Mouse (Mus musculus): ENCODE results near the gene Hist1h1b. TPM values are rescaled to one million over a fixed set of nuclear protein-coding genes. Genes with fewer than 3 reads are reported as not detected.
"Not testable (repeated sequence)": the region's sequence is repeated elsewhere in the genome, so short reads cannot be mapped to it uniquely, and the experiment has no call there.

The Hist1h1b gene
- polyA plus RNA-seq (2012; rRNA removed) (8.2 and 9.4 TPM in 2 replicates), polyA plus RNA-seq (2014; fragmentation: Nextera tagmentation; extraction: Ambion mirVana) (19.7 and 20.6 TPM in 2 replicates)

- H3K27ac ChIP-seq: peak within 1 kb of the TSS; percentile 97
- TF ChIP-seq EP300 (IDR thresholded peaks at IDR 0.05; ENCODE audit: low read depth) (peak; percentile 81), CTCF (IDR thresholded peaks at IDR 0.05; ENCODE audit: low read depth) (no peak; the same call in 1 of the 2 replicates)
- ATAC-seq (ENCODE audit: insufficient read depth) (peak; percentile 47), DNase-seq (ENCODE audit: low read depth in 3 of 3, low spot score in 3 of 3) (peak; percentile 82 to 88 (median 87))
- H3K4me1 ChIP-seq (replicated peaks; ENCODE audit: control insufficient read depth in 2 of 2, insufficient read depth in 2 of 2, low read length in 1 of 2): peaks cover 29 to 33% of the 10 kb centered on the region in 2 experiments
- H3K4me2 ChIP-seq (ENCODE audit: low read depth): peak within 1 kb of the TSS; percentile 90
- peak within 1 kb of the TSS; percentile 72 to 93 for H3K4me3 ChIP-seq (ENCODE audit: insufficient read depth in 1 of 2, low read depth in 2 of 2, low read length in 2 of 2)
- peak within 1 kb of the TSS; percentile 98 for H3K9ac ChIP-seq (replicated peaks)
- no peaks in the 10 kb centered on the region for H3K9me3 ChIP-seq (ENCODE audit: control insufficient read depth, low read length)
- no peaks in the 10 kb centered on the region for H3K36me3 ChIP-seq (replicated peaks; ENCODE audit: control insufficient read depth, insufficient read depth, low read depth)
- no peaks in the 10 kb centered on the region for H3K27me3 ChIP-seq (ENCODE audit: control insufficient read depth, insufficient read depth, low read length)
- 0% methylated on average over 44 of the region's 44 CpGs for WGBS (ENCODE audit: insufficient replicate concordance)
Measured at GRCm38 (mm10) chr13:21779767-21780731, at the start of gene Hist1h1b. TSS of gene Hist1h1b (minus strand) at chr13:21780625.

- Histone ChIP-seq H3K27ac (no peak overlapping the region), H3K4me1 (replicated peaks; ENCODE audit: control insufficient read depth in 2 of 2, insufficient read depth in 2 of 2, low read length in 1 of 2) (peaks cover 0 to 2% of the 10 kb centered on the region in 2 experiments; a peak in 1 of 4 replicates), H3K4me3 (ENCODE audit: insufficient read depth in 1 of 2, low read depth in 2 of 2, low read length in 2 of 2) (no peak overlapping the region), H3K36me3 (replicated peaks; ENCODE audit: control insufficient read depth, insufficient read depth, low read depth) (no peaks in the 10 kb centered on the region), H3K4me2 (ENCODE audit: low read depth) (no peak overlapping the region), H3K9me3 (ENCODE audit: control insufficient read depth, low read length) (no peaks in the 10 kb centered on the region), H3K9ac (replicated peaks) (peak overlapping the region; percentile 24; the same call in 1 of the 2 replicates), H3K27me3 (ENCODE audit: control insufficient read depth, insufficient read depth, low read length) (no peaks in the 10 kb centered on the region)
- no peak for DNase-seq (ENCODE audit: low read depth in 3 of 3, low spot score in 3 of 3)
- TF ChIP-seq EP300 (IDR thresholded peaks at IDR 0.05; ENCODE audit: low read depth) (no peak), CTCF (IDR thresholded peaks at IDR 0.05; ENCODE audit: low read depth) (no peak)
- ATAC-seq (ENCODE audit: insufficient read depth): no peak
- 80% methylated on average over 3 of the region's 3 CpGs for WGBS (ENCODE audit: insufficient replicate concordance)
Measured at GRCm38 (mm10) chr13:21828511-21828910, 48.1 kb upstream of the Hist1h1b start.

- WGBS (ENCODE audit: insufficient replicate concordance): 73% methylated on average over 6 of the region's 16 CpGs
- H3K9ac ChIP-seq (replicated peaks); DNase-seq (ENCODE audit: low read depth in 3 of 3, low spot score in 3 of 3); H3K4me3 ChIP-seq (ENCODE audit: insufficient read depth in 1 of 2, low read depth in 2 of 2, low read length in 2 of 2); H3K9me3 ChIP-seq (ENCODE audit: control insufficient read depth, low read length); H3K4me1 ChIP-seq (replicated peaks; ENCODE audit: control insufficient read depth in 2 of 2, insufficient read depth in 2 of 2, low read length in 1 of 2); H3K27me3 ChIP-seq (ENCODE audit: control insufficient read depth, insufficient read depth, low read length); H3K4me2 ChIP-seq (ENCODE audit: low read depth); H3K36me3 ChIP-seq (replicated peaks; ENCODE audit: control insufficient read depth, insufficient read depth, low read depth); H3K27ac ChIP-seq: not testable (repeated sequence)
- ATAC-seq (ENCODE audit: insufficient read depth): peak; percentile 64
Measured at GRCm38 (mm10) chr13:21820082-21820890, 39.9 kb upstream of the Hist1h1b start.

- H3K9me3 ChIP-seq (ENCODE audit: control insufficient read depth, low read length); DNase-seq (ENCODE audit: low read depth in 3 of 3, low spot score in 3 of 3); H3K36me3 ChIP-seq (replicated peaks; ENCODE audit: control insufficient read depth, insufficient read depth, low read depth); H3K4me1 ChIP-seq (replicated peaks; ENCODE audit: control insufficient read depth in 2 of 2, insufficient read depth in 2 of 2, low read length in 1 of 2); H3K27me3 ChIP-seq (ENCODE audit: control insufficient read depth, insufficient read depth, low read length): not testable (repeated sequence)
- Histone ChIP-seq H3K9ac (replicated peaks) (peak overlapping the region; percentile 50; the same call in 1 of the 2 replicates), H3K4me2 (ENCODE audit: low read depth) (peak overlapping the region; percentile 38), H3K27ac (peak overlapping the region; percentile 72), H3K4me3 (ENCODE audit: insufficient read depth in 1 of 2, low read depth in 2 of 2, low read length in 2 of 2) (peak overlapping the region in 1 of 2 experiments; percentile 40; a peak in 1 of 4 replicates)
- under 1% methylated on average over 12 of the region's 14 CpGs for WGBS (ENCODE audit: insufficient replicate concordance)
- peak; percentile 57 for ATAC-seq (ENCODE audit: insufficient read depth)
Measured at GRCm38 (mm10) chr13:21812092-21812491, 31.7 kb upstream of the Hist1h1b start.

- peak; percentile 37 for ATAC-seq (ENCODE audit: insufficient read depth)
- H3K27me3 ChIP-seq (ENCODE audit: control insufficient read depth, insufficient read depth, low read length); H3K4me1 ChIP-seq (replicated peaks; ENCODE audit: control insufficient read depth in 2 of 2, insufficient read depth in 2 of 2, low read length in 1 of 2); H3K36me3 ChIP-seq (replicated peaks; ENCODE audit: control insufficient read depth, insufficient read depth, low read depth); H3K9me3 ChIP-seq (ENCODE audit: control insufficient read depth, low read length); DNase-seq (ENCODE audit: low read depth in 3 of 3, low spot score in 3 of 3): not testable (repeated sequence)
- H3K9ac ChIP-seq (replicated peaks): peak within 1 kb of the TSS; percentile 50; the same call in 1 of the 2 replicates
- no CpG with 5 or more reads among the region's 24 CpGs for WGBS (ENCODE audit: insufficient replicate concordance)
- H3K4me2 ChIP-seq (ENCODE audit: low read depth): peak within 1 kb of the TSS; percentile 38
- peak within 1 kb of the TSS in 1 of 2 experiments; percentile 40; a peak in 1 of 4 replicates for H3K4me3 ChIP-seq (ENCODE audit: insufficient read depth in 1 of 2, low read depth in 2 of 2, low read length in 2 of 2)
- peak within 1 kb of the TSS; percentile 72 for H3K27ac ChIP-seq
Measured at GRCm38 (mm10) chr13:21811539-21811938, 31.1 kb upstream of the Hist1h1b start, which contains the start of gene Hist1h4m. TSS of gene Hist1h4m (plus strand) at chr13:21811746.

- H3K27me3 ChIP-seq (ENCODE audit: control insufficient read depth, insufficient read depth, low read length); H3K36me3 ChIP-seq (replicated peaks; ENCODE audit: control insufficient read depth, insufficient read depth, low read depth); H3K4me2 ChIP-seq (ENCODE audit: low read depth); H3K9ac ChIP-seq (replicated peaks); H3K4me3 ChIP-seq (ENCODE audit: insufficient read depth in 1 of 2, low read depth in 2 of 2, low read length in 2 of 2); DNase-seq (ENCODE audit: low read depth in 3 of 3, low spot score in 3 of 3); H3K27ac ChIP-seq; H3K9me3 ChIP-seq (ENCODE audit: control insufficient read depth, low read length); H3K4me1 ChIP-seq (replicated peaks; ENCODE audit: control insufficient read depth in 2 of 2, insufficient read depth in 2 of 2, low read length in 1 of 2): not testable (repeated sequence)
- ATAC-seq (ENCODE audit: insufficient read depth): peak; percentile 11
- no CpG with 5 or more reads among the region's 8 CpGs for WGBS (ENCODE audit: insufficient replicate concordance)
Measured at GRCm38 (mm10) chr13:21811074-21811473, 30.6 kb upstream of the Hist1h1b start.

GRCm38 (mm10) chr13:21810073-21810472, 29.6 kb upstream of the Hist1h1b start, which contains the start of the genes Hist1h2bq and Hist1h2ao:
TSS of gene Hist1h2bq (minus strand) at chr13:21810197.
TSS of gene Hist1h2ao (plus strand) at chr13:21810465.
- not testable (repeated sequence) for DNase-seq (ENCODE audit: low read depth in 3 of 3, low spot score in 3 of 3); H3K27ac ChIP-seq; H3K27me3 ChIP-seq (ENCODE audit: control insufficient read depth, insufficient read depth, low read length); H3K4me1 ChIP-seq (replicated peaks; ENCODE audit: control insufficient read depth in 2 of 2, insufficient read depth in 2 of 2, low read length in 1 of 2); H3K9me3 ChIP-seq (ENCODE audit: control insufficient read depth, low read length); H3K4me2 ChIP-seq (ENCODE audit: low read depth); H3K4me3 ChIP-seq (ENCODE audit: insufficient read depth in 1 of 2, low read depth in 2 of 2, low read length in 2 of 2); H3K9ac ChIP-seq (replicated peaks); H3K36me3 ChIP-seq (replicated peaks; ENCODE audit: control insufficient read depth, insufficient read depth, low read depth)
- no CpG with 5 or more reads among the region's 23 CpGs for WGBS (ENCODE audit: insufficient replicate concordance)
- peak; percentile 83 for ATAC-seq (ENCODE audit: insufficient read depth)
